Mouse (Mus musculus): Measurements from ENCODE around the gene Slc38a10. TPM values are rescaled to one million over a fixed set of nuclear protein-coding genes. Genes with fewer than 3 reads are reported as not detected.

Slc38a10 gene
- total and polyA plus RNA-seq, 2 experiments from 2014 or later: 65.9 to 139 TPM

DNA sequence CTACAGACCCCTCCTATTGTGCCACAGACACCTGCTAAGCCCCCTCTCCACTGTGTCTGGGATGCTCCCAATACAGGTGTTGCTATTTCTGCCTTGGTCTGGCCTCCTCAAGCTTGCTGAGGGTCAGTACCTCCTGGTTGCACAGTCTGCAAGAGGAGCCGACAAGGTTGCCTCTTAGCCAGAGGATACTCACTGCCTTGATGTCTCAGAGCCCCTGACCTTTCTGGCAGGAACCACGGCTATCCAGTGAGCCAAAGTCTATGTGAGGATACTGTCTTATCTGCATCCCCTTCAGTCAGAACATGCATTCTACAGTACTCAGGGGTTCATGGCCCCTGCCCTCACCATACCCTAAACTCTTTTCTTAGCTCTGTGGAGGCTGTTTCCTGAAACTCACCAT, 33.5 kb downstream of the Slc38a10 start:
- Histone ChIP-seq H3K27ac (ENCODE audit: low read depth) (no peak overlapping the region), H3K4me3 (ENCODE audit: low read depth, low read length) (no peak overlapping the region), H3K4me1 (ENCODE audit: control insufficient read depth, insufficient read depth) (peaks cover 7% of the 10 kb centered on the region), H3K27me3 (ENCODE audit: control insufficient read depth, insufficient read depth, low read length) (no peaks in the 10 kb centered on the region), H3K9ac (replicated peaks; ENCODE audit: low read depth, low read length) (no peak overlapping the region), H3K36me3 (replicated peaks; ENCODE audit: control insufficient read depth, insufficient read depth, low read length) (peaks cover 57% of the 10 kb centered on the region), H3K4me2 (ENCODE audit: low read depth, low read length) (no peak overlapping the region), H3K9me3 (replicated peaks; ENCODE audit: control insufficient read depth, low read length) (no peaks in the 10 kb centered on the region)
- no peak for DNase-seq (ENCODE audit: low spot score)
- TF ChIP-seq CTCF (IDR thresholded peaks at IDR 0.05; ENCODE audit: low read depth) (no peak), EP300 (IDR thresholded peaks at IDR 0.05; ENCODE audit: low read depth) (no peak)
- no peak for ATAC-seq (ENCODE audit: insufficient read depth, low read depth)
- 72% methylated on average over 2 of the region's 2 CpGs for WGBS

DNA sequence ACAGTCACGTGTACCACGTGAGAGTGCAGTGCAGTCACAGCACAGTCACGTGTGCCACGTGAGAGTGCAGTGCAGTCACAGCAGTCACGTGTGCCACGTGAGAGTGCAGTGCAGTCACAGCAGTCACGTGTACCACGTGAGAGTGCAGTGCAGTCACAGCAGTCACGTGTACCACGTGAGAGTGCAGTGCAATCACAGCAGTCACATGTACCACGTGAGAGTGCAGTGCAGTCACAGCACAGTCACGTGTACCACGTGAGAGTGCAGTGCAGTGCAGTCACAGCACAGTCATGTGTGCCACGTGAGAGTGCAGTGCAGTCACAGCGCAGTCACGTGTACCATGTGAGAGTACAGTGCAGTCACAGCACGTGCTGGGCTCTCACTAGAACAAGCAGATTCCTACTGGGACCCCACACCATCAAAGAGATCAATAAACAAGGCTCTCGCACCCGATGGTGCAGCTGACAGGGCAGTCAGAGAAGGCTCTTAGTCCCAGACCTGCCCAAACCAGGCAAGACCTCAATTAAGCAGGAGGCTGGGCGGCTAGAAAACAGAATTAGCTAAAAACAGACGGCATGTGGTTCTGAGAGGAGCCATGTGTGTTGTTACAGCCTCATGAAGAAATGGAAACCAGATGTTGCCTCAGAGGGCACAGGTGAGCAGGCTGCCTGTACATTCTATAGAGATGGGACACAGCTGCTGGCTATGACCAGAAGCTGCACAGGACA, 36.5 kb downstream of the Slc38a10 start:
- Histone ChIP-seq H3K4me3 (ENCODE audit: low read depth, low read length) (no peak overlapping the region), H3K27ac (ENCODE audit: low read depth) (no peak overlapping the region), H3K4me1 (ENCODE audit: control insufficient read depth, insufficient read depth) (peaks cover 9% of the 10 kb centered on the region), H3K9ac (replicated peaks; ENCODE audit: low read depth, low read length) (no peak overlapping the region), H3K4me2 (ENCODE audit: low read depth, low read length) (no peak overlapping the region), H3K36me3 (replicated peaks; ENCODE audit: control insufficient read depth, insufficient read depth, low read length) (peaks cover 63% of the 10 kb centered on the region), H3K27me3 (ENCODE audit: control insufficient read depth, insufficient read depth, low read length) (no peaks in the 10 kb centered on the region), H3K9me3 (replicated peaks; ENCODE audit: control insufficient read depth, low read length) (no peaks in the 10 kb centered on the region)
- ATAC-seq (ENCODE audit: insufficient read depth, low read depth) (no peak), DNase-seq (ENCODE audit: low spot score) (no peak)
- WGBS: 92% methylated on average over 21 of the region's 21 CpGs
- no peak for TF ChIP-seq EP300 (IDR thresholded peaks at IDR 0.05; ENCODE audit: low read depth)
- TF ChIP-seq CTCF (IDR thresholded peaks at IDR 0.05; ENCODE audit: low read depth): no peak

DNA sequence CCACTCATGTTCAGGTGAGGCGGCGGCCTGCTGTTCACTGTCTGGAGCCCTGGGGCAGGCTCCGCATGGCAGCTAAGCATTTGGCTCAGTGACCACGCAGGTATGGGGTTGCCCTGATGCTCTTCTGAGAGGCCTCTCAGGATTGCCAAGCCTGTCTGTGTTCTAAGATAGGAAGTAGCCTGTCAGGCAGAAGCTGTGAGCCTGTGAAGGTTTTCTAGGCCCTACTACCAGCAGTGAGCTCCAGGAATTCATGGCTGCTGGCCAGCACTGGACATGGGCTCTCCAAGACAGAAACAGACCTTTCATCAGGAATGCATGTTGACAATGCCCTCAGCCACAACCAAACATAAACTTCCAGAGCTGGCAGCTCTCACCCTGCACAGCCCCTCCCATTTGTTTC, 39.0 kb downstream of the Slc38a10 start:
- Histone ChIP-seq H3K4me1 (ENCODE audit: control insufficient read depth, insufficient read depth) (peaks cover 9% of the 10 kb centered on the region), H3K27ac (ENCODE audit: low read depth) (peak overlapping the region; percentile 68), H3K9me3 (replicated peaks; ENCODE audit: control insufficient read depth, low read length) (no peaks in the 10 kb centered on the region), H3K27me3 (ENCODE audit: control insufficient read depth, insufficient read depth, low read length) (no peaks in the 10 kb centered on the region), H3K4me3 (ENCODE audit: low read depth, low read length) (no peak overlapping the region), H3K9ac (replicated peaks; ENCODE audit: low read depth, low read length) (no peak overlapping the region), H3K36me3 (replicated peaks; ENCODE audit: control insufficient read depth, insufficient read depth, low read length) (peaks cover 57% of the 10 kb centered on the region), H3K4me2 (ENCODE audit: low read depth, low read length) (no peak overlapping the region)
- ATAC-seq (ENCODE audit: insufficient read depth, low read depth) (peak; percentile 85), DNase-seq (ENCODE audit: low spot score) (peak; percentile 76)
- TF ChIP-seq EP300 (IDR thresholded peaks at IDR 0.05; ENCODE audit: low read depth) (no peak), CTCF (IDR thresholded peaks at IDR 0.05; ENCODE audit: low read depth) (no peak)
- 41% methylated on average over 4 of the region's 4 CpGs for WGBS

DNA sequence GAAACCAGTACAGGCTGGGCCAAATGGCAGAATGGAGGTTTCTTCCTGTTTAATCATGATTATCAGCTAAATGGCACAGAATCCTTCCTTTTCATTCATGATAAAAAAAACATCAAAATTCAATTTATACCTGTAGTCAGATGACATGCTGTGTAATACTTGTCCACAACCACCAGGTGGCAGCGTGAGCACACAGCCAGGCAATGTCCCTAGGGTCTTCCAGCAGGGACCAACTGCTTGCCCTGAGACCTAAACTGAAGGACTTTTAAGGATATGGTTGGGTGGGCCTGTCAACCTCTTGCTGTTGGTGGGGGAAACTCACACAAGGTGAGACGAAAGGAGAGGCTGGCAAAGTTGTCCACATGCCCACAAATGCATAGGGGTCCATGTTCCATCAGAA, 40.1 kb downstream of the Slc38a10 start:
- 7% methylated on average over 2 of the region's 2 CpGs for WGBS
- H3K36me3 ChIP-seq (replicated peaks; ENCODE audit: control insufficient read depth, insufficient read depth, low read length): peaks cover 54% of the 10 kb centered on the region
- DNase-seq (ENCODE audit: low spot score): peak; percentile 57
- H3K4me1 ChIP-seq (ENCODE audit: control insufficient read depth, insufficient read depth): peaks cover 9% of the 10 kb centered on the region
- H3K27ac ChIP-seq (ENCODE audit: low read depth): no peak overlapping the region
- no peak overlapping the region for H3K4me3 ChIP-seq (ENCODE audit: low read depth, low read length)
- H3K9ac ChIP-seq (replicated peaks; ENCODE audit: low read depth, low read length): no peak overlapping the region
- peak; percentile 97 for TF ChIP-seq CTCF (IDR thresholded peaks at IDR 0.05; ENCODE audit: low read depth)
- no peak for TF ChIP-seq EP300 (IDR thresholded peaks at IDR 0.05; ENCODE audit: low read depth)
- no peaks in the 10 kb centered on the region for H3K9me3 ChIP-seq (replicated peaks; ENCODE audit: control insufficient read depth, low read length)
- H3K27me3 ChIP-seq (ENCODE audit: control insufficient read depth, insufficient read depth, low read length): no peaks in the 10 kb centered on the region
- no peak for ATAC-seq (ENCODE audit: insufficient read depth, low read depth)
- no peak overlapping the region for H3K4me2 ChIP-seq (ENCODE audit: low read depth, low read length)

DNA sequence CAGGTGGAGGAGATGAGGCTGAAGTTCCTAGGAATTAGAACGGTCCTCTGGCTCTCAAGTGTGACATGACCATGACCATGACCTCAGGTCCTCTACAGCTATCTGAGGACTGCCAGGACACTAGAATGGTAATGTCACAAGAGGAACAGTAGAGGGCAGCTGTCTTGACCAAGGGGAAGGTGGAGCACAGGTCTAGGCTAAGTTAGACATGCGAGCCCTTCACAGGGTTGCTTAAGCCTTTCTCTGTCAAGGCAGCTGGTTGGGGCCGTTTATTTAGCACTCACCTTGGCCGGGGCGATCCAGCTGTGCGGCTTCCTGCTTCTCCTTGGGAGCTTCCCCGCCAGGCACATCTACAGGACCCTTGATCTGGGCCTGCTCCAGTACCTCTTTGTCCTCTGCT, 40.6 kb downstream of the Slc38a10 start:
- H3K27ac ChIP-seq (ENCODE audit: low read depth): no peak overlapping the region
- H3K4me2 ChIP-seq (ENCODE audit: low read depth, low read length): no peak overlapping the region
- no peaks in the 10 kb centered on the region for H3K9me3 ChIP-seq (replicated peaks; ENCODE audit: control insufficient read depth, low read length)
- H3K4me1 ChIP-seq (ENCODE audit: control insufficient read depth, insufficient read depth): peaks cover 9% of the 10 kb centered on the region
- TF ChIP-seq CTCF (IDR thresholded peaks at IDR 0.05; ENCODE audit: low read depth) (peak; percentile 33; the same call in 1 of the 2 replicates), EP300 (IDR thresholded peaks at IDR 0.05; ENCODE audit: low read depth) (no peak)
- no peak overlapping the region for H3K4me3 ChIP-seq (ENCODE audit: low read depth, low read length)
- no peaks in the 10 kb centered on the region for H3K27me3 ChIP-seq (ENCODE audit: control insufficient read depth, insufficient read depth, low read length)
- H3K9ac ChIP-seq (replicated peaks; ENCODE audit: low read depth, low read length): no peak overlapping the region
- WGBS: 71% methylated on average over 7 of the region's 7 CpGs
- no peak for DNase-seq (ENCODE audit: low spot score)
- peaks cover 55% of the 10 kb centered on the region for H3K36me3 ChIP-seq (replicated peaks; ENCODE audit: control insufficient read depth, insufficient read depth, low read length)
- no peak for ATAC-seq (ENCODE audit: insufficient read depth, low read depth)

Data from heart, postnatal 0 days (tissue).